Mouse (Mus musculus) T-helper 1 cell (primary cell): ENCODE data around the gene Misp.

Experiments used
- in situ Hi-C: fragments of 300-600 bp; cut with MboI, MseI; formaldehyde crosslinking; loops from one replicate; pipeline ENCODE4 v1.15.1; 2025; ENCODE audit warnings: high pct_unique_total_duplicates

The Misp gene

GRCm38 (mm10) chr10:79853860-79854795 lies 33.3 kb downstream of the Misp start, which contains the start of gene Ptbp1:
Gene Ptbp1, plus strand, starts transcription at chr10:79854427.
- in situ Hi-C loops = no loop called here

DNA sequence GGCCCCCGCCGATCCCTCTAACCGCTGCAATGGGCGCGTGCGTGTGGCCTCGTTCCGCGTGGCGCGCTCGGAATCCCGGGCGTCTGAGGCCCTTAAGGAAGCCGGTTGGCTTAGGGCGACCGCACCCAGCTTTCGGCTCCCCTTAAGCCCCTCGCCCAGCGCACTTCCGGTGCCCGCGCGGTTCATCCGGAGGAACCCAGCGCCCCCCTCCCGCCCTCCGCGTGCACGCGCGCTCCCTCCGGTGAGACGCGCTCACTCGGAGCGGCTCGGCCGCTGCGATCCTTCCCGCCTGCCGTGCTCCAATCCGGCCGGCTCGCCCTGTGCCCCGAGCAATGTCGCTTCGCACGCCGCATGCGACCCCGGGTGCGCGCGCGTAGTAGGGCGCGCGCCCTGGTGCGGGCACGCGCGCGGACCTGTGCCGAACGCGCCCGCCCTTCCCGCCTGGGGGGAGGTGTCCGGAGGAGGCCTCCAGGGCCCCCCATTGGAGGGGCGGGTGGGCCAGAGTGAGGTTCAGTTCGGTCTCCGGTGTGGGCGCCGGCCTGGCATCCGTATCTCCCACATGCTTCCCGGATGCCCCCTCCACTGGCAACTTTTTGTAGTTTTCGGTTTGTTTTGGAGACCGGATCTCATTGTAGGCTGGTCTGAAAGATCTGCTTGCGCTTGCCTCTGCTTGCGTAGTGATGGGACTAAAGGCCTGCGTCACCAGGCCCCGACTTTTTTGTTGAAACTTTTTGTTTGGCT lies 34.2 kb downstream of the Misp start:
- in situ Hi-C loops = no loop called here

- in situ Hi-C loops = no loop called here
Measured at GRCm38 (mm10) chr10:79855558-79856184, 34.9 kb downstream of the Misp start.

DNA sequence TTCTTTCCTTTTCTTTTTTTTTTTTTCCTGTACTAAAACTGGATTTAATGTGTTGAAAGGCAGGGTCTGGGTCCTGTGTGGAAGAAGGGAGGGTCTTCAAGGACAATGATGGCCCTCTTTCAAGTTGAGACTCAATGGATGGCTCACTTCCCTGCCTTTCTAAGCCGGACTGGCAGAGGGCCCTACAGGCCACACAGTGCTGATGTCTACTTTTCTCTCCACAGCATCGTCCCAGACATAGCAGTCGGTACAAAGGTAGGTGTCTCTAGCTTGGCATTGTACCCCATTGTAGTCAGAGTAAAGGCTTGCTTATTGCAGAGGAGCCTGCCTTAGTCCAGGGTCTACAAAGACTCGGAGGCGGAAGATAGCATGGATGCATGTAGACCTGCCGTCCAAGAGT lies 35.5 kb downstream of the Misp start:
- in situ Hi-C loops = no loop called here

- in situ Hi-C loops = no loop called here
Measured at GRCm38 (mm10) chr10:79856704-79857451, 36.1 kb downstream of the Misp start.

GRCm38 (mm10) chr10:79857452-79857811 lies 36.6 kb downstream of the Misp start:
- in situ Hi-C loops = no loop called here

- in situ Hi-C loops = no loop called here
Measured at GRCm38 (mm10) chr10:79857894-79858293, 37.1 kb downstream of the Misp start.

- in situ Hi-C loops = no loop called here
Measured at GRCm38 (mm10) chr10:79858416-79859074, 37.8 kb downstream of the Misp start.

- in situ Hi-C loops = no loop called here
Measured at GRCm38 (mm10) chr10:79859116-79859515, 38.3 kb downstream of the Misp start.

GRCm38 (mm10) chr10:79860079-79860911 lies 39.5 kb downstream of the Misp start:
- in situ Hi-C loops = no loop called here

GRCm38 (mm10) chr10:79861230-79862048 lies 40.6 kb downstream of the Misp start:
- in situ Hi-C loops = no loop called here

- in situ Hi-C loops = no loop called here
Measured at GRCm38 (mm10) chr10:79862049-79862788, 41.4 kb downstream of the Misp start.

GRCm38 (mm10) chr10:79862925-79863324 lies 42.1 kb downstream of the Misp start:
- in situ Hi-C loops = no loop called here

DNA sequence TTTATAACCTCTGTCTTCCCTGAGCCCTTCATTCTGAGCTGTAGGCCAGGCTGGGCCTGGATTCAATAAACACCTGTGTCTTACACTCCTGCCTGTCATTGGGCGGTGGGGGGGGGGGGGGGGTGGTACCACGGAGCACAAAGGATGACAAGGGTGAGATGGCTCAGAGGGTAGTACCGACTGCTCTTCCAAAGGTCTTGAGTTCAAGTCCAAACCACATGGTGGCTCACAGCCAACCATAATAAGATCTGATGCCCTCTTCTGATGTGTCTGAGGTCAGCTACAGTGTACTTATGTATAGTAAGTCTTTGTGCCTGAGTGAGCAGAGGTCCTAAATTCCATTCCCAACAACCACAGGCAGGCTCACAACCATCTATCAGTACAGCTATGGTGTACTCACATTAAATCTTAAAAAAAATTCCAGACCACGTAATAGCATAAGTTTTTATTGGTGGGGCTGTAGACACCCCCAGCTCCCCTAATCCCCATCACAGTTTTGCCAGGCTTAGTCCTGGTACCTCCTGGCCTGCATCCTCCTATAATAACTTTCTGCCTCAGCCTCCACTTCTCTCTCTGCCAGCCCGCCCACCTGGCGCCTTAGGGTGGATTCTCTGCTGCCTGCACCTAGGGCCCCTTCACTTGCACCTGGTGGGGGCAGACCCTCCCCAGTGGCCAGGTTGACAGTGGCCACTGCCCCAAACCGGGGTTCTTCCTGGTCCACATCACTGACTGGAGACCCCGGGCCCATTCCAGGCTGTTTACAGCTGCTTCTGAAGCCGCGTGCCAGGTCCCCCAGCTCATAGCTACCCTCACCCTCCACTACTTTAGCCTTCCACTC lies 43.8 kb downstream of the Misp start:
- in situ Hi-C loops = no loop called here

DNA sequence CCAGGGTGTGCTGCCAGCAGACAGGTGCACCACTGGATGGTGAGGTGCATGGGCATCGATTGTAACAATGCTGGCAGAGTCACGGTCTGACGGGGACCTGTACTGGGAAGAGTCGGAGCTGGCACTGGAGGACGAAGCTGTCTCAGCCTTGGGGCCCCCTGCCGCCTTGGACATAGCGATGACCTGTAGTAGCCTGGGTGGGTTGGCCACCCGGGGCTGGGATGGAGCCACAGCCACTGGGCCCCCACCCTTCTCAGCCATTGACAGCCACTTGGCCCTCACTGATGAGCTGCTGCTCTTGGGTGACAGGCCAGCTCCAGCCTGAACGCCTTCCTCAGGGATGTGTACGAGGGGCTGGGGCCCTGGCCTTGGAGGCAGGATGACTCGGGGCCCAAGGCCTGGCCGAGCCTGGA lies 44.4 kb downstream of the Misp start:
- in situ Hi-C loops = no loop called here

DNA sequence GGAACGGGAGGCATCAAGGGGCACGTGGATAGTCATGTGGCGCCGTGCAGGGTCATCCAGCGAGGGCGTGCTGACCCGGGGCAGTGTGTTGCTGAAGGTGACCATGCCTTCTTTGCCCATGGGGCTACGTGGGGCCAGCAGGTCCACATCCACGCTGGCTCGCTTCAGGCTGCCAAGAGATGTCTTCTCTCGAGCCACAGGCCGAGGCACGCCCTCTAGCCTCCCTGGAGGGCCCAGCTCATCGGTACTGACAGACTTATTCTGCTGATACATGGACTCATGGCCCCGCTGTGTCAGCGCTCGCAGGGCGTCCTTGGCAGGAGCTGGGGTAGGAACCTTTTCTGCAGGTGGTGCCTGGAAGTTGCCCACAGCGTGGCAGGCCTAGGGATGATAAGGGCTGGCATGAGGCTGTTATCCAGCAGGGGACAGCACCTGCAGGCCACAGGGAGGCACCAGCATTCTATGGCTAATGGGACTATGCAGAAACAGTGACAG lies 45.1 kb downstream of the Misp start:
- in situ Hi-C loops = no loop called here

DNA sequence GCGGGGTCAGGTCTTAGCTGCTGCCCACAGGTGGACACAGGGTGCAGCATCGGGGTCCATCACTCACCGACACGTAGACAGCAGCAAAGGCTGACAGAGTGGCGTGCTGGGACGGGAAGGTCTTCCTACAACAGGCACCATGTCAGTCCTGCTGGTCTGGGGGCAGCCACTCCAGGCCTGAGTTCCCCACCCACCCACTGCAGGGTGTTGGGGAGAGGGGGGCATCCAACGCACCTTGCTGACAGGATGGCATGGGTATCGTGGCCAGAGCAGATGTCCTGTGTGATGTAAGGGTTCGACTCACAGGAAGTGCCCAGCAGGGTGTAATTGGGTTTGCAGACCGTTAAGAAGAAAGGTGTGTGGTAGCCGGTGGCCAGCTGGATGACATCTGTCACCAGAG lies 45.8 kb downstream of the Misp start:
- in situ Hi-C loops = no loop called here
